Mouse (Mus musculus) hindbrain, embryonic 16.5 days (tissue): Measurements from ENCODE around the gene AW549877. TPM values are rescaled to one million over a fixed set of nuclear protein-coding genes. Genes with fewer than 3 reads are reported as not detected.

Experiments
- ATAC-seq: fragments of 200-750 bp; cut with Nextera tagmentation; 2 replicates; pipeline ENCODE4 v1.8.0; 2017; ENCODE audit warnings: moderate TSS enrichment, moderate library complexity
- H3K27ac ChIP-seq: fragments of 300-500 bp; sonication (generic); 2 replicates; pipeline ENCODE4 v1.5.1; 2014; ENCODE audit warnings: low read depth, mild to moderate bottlenecking, control low read depth, low read length, moderate library complexity
- H3K27me3 ChIP-seq: fragments of 300-500 bp; sonication (generic); replicated peaks from 2 replicates; pipeline ENCODE4 v1.6.1; 2014; ENCODE audit warnings: low read length; ENCODE audit not compliant: control insufficient read depth, insufficient read depth
- H3K36me3 ChIP-seq: fragments of 300-500 bp; sonication (generic); 2 replicates; pipeline ENCODE4 v1.6.1; 2014; ENCODE audit warnings: mild to moderate bottlenecking, low read length, moderate library complexity, mixed read lengths; ENCODE audit not compliant: control insufficient read depth, insufficient read depth
- H3K4me1 ChIP-seq: fragments of 300-500 bp; sonication (generic); 2 replicates; pipeline ENCODE4 v1.6.1; 2014; ENCODE audit warnings: low read depth, low read length; ENCODE audit not compliant: control insufficient read depth, insufficient read depth
- H3K4me2 ChIP-seq: fragments of 300-500 bp; sonication (generic); 2 replicates; pipeline ENCODE4 v1.6.1; 2014; ENCODE audit warnings: mild to moderate bottlenecking, low read length, control low read depth, moderate library complexity
- H3K4me3 ChIP-seq: fragments of 300-500 bp; sonication (generic); 2 replicates; pipeline ENCODE4 v1.5.1; 2014; ENCODE audit warnings: mild to moderate bottlenecking, low read length, control low read depth, moderate library complexity
- H3K9ac ChIP-seq: fragments of 300-500 bp; sonication (generic); 2 replicates; pipeline ENCODE4 v1.6.1; 2014; ENCODE audit warnings: low read depth, mild to moderate bottlenecking, control low read depth, low read length, moderate library complexity
- H3K9me3 ChIP-seq: fragments of 300-500 bp; sonication (generic); 2 replicates; pipeline ENCODE4 v1.6.1; 2014; ENCODE audit warnings: mild to moderate bottlenecking, low read length, moderate library complexity; ENCODE audit not compliant: control insufficient read depth
- WGBS: fragments of 180-500 bp; shearing (Covaris S2); extraction: QIAGEN DNeasy Blood & Tissue Kit; methylation state at CpG from one replicate; pipeline ENCODE4 v1.1.7; 2014; 5-methylcytosine and 5-hydroxymethylcytosine counted together
- polyA plus RNA-seq: library from polyadenylated mRNA; unstranded; fragments of >200 nt; fragmentation: Nextera tagmentation; extraction: Ambion mirVana; gene quantifications from 2 replicates; pipeline ENCODE4 v1.2.1, GENCODE M21; 2015

AW549877 gene
- polyA plus RNA-seq: 34.4 and 41.6 TPM in 2 replicates

DNA sequence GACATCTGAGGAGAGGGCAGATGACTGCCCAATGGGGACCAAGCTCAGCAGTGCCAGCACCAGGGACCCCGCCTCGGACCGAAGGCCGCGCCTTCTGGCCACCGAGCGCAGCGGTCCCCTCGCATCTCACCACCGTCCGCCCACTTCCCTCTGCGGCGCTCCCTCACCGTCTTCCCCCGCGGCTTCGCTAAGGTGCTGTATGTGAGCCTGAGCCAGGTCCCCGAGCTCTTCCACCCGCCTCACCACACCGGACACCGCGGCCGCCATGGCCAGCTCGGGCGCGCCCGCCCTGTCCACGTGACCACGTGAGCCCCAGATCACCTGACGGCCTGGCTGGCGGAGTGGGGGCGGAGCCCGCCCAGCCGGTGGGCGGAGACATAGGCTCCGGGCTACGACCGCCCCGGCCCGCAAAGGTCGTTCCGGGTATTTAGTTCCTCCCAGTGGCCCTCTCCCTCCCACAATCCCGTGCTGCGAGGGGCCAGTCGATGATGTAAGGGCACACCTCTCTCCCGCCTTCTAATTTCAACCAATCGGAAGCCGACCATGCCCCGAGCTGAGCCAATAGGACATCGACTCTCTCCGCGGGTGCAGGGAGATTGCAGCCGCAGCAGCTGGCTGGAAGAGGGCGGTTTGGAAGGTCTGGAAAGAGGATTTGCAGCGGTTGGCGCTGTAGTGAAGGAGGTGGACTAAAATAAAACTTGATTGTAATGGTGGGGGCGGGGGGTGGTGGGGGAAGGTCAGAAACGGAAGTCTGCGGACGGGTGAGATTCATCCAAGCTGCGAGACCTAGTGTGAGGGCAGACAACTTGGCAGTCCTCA is at the start of gene AW549877:
AW549877 (minus strand) TSS at position 297 of the 819 bp plus-strand sequence.
- under 1% methylated on average over 60 of the region's 61 CpGs for WGBS
- Histone ChIP-seq H3K9ac (peak within 1 kb of the TSS; percentile 82), H3K27me3 (no peaks in the 10 kb centered on the region), H3K27ac (peak within 1 kb of the TSS; percentile 90), H3K36me3 (peaks cover 6% of the 10 kb centered on the region; the same call in 1 of the 2 replicates), H3K4me3 (peak within 1 kb of the TSS; percentile 78), H3K9me3 (no peaks in the 10 kb centered on the region), H3K4me1 (peaks cover 8% of the 10 kb centered on the region), H3K4me2 (peak within 1 kb of the TSS; percentile 71)
- ATAC-seq: peak; percentile 100

DNA sequence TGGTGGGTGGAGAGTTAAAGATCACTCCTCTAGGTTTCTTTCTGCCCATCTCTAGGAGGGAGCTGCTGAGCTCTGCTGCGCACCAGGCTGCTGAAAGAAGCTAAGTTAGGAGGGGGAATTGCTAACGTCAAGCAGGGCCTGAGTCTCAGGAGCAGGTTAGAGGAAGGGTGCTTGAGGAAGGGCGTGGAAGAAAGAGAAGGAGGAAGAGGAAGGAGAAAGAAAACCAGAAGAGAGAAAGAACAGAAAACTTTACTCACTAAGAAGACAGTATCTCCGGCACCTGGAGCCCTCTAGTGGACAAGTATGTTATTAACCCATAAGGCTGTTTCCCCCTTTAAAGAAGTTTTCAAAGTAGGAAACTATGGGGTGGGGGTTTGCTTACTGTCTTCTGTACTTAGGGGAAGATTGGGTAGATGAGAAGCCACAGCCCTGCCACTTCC is 47.5 kb upstream of the AW549877 start:
- no peak overlapping the region for H3K27ac ChIP-seq
- H3K4me3 ChIP-seq: no peak overlapping the region
- H3K9ac ChIP-seq: no peak overlapping the region
- H3K9me3 ChIP-seq: no peaks in the 10 kb centered on the region
- 25% methylated on average over 4 of the region's 4 CpGs for WGBS
- H3K4me2 ChIP-seq: no peak overlapping the region
- ATAC-seq: peak; percentile 41; the same call in 1 of the 2 replicates
- H3K36me3 ChIP-seq: peaks cover 21% of the 10 kb centered on the region
- no peaks in the 10 kb centered on the region for H3K27me3 ChIP-seq
- no peaks in the 10 kb centered on the region for H3K4me1 ChIP-seq

DNA sequence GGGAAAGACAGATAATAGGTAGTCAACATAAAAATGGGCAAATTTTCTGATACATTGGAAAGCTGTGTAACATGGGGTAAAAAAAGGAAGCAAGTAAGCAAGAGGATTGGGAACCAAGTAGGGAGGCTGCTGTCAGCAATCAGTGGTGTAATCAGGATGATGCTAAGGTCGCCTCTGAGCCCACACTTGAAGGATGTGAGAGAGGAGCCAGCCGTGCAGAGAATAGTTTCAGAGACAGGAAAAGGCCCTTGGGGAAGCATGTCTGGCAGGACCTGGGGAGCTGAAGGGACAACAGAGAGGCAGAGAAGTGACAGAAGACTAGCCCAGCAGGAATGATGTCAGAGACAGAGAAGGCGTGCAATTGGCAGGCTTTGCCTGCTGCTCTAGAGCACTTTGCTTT is 46.9 kb upstream of the AW549877 start:
- peaks cover 23% of the 10 kb centered on the region for H3K36me3 ChIP-seq
- no peaks in the 10 kb centered on the region for H3K27me3 ChIP-seq
- H3K9ac ChIP-seq: no peak overlapping the region
- no peaks in the 10 kb centered on the region for H3K4me1 ChIP-seq
- H3K4me2 ChIP-seq: no peak overlapping the region
- 0 out of 2 replicates have a peak, but pooled peaks have one; percentile 13 for ATAC-seq
- H3K4me3 ChIP-seq: no peak overlapping the region
- H3K9me3 ChIP-seq: no peaks in the 10 kb centered on the region
- WGBS: 72% methylated on average over 3 of the region's 3 CpGs
- no peak overlapping the region for H3K27ac ChIP-seq

DNA sequence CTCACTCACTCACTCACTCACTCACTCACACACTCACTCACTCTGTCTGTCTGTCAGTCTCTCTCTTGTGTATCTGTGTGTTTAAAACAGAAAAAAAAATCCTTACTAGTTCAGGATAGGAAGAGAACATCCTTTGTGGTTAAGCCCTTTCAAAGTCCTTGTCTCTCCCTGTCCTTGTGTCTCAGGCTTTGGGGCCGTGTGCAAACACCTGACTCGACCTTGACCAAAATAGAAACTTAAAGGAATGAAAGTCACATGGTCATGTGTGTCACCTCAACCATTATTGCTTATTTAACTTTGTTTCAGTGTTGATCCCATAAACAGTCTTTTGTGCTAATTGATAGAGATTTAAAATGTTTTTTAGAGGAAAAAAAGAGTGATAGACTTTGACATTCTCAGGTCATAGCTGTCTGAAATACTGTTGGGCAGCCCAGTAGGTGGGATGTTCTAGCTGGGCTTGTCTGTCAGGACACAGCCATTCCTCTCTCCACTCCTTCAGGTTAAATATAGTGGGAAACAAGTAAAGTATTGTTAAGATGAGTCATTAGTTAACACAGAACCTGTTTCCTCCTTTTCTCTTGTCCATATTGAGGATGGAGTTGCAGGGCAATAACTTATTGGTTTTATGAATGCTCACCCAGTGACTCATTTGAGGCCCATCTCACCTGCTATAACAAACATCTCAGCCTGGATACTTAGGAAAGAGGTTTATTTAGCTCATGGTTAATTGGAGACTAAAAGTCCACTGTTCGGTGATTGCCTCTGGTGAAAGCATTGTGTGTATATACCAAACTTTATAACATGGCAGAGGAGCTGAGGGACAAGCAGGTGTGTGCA is 37.8 kb upstream of the AW549877 start:
- ATAC-seq: no peak
- Histone ChIP-seq H3K4me1 (peaks cover 4% of the 10 kb centered on the region), H3K36me3 (peaks cover 14% of the 10 kb centered on the region), H3K4me3 (no peak overlapping the region), H3K9me3 (no peaks in the 10 kb centered on the region), H3K27me3 (no peaks in the 10 kb centered on the region), H3K4me2 (no peak overlapping the region), H3K9ac (no peak overlapping the region), H3K27ac (no peak overlapping the region)
- 86% methylated on average over 3 of the region's 3 CpGs for WGBS

- ATAC-seq: no peak
- Histone ChIP-seq H3K9ac (no peak overlapping the region), H3K36me3 (no peaks in the 10 kb centered on the region), H3K27me3 (no peaks in the 10 kb centered on the region), H3K4me2 (no peak overlapping the region), H3K4me3 (no peak overlapping the region), H3K27ac (no peak overlapping the region), H3K9me3 (no peaks in the 10 kb centered on the region), H3K4me1 (peaks cover 12% of the 10 kb centered on the region)
Measured at GRCm38 (mm10) chr15:4028960-4029359, 33.4 kb upstream of the AW549877 start.

GRCm38 (mm10) chr15:4028411-4028700 is 32.8 kb upstream of the AW549877 start:
- Histone ChIP-seq H3K27me3 (no peaks in the 10 kb centered on the region), H3K27ac (no peak overlapping the region), H3K4me1 (peaks cover 12% of the 10 kb centered on the region), H3K36me3 (no peaks in the 10 kb centered on the region), H3K4me2 (peak overlapping the region; percentile 71), H3K4me3 (no peak overlapping the region), H3K9me3 (no peaks in the 10 kb centered on the region), H3K9ac (no peak overlapping the region)
- no peak for ATAC-seq
- 72% methylated on average over 6 of the region's 6 CpGs for WGBS

GRCm38 (mm10) chr15:4027671-4028410 is 32.3 kb upstream of the AW549877 start:
- Histone ChIP-seq H3K4me1 (peaks cover 12% of the 10 kb centered on the region), H3K27ac (peak overlapping the region; percentile 99), H3K36me3 (no peaks in the 10 kb centered on the region), H3K9ac (peak overlapping the region; percentile 93), H3K4me2 (peak overlapping the region; percentile 71), H3K9me3 (no peaks in the 10 kb centered on the region), H3K4me3 (peak overlapping the region; percentile 98), H3K27me3 (no peaks in the 10 kb centered on the region)
- ATAC-seq: no peak
- 12% methylated on average over 6 of the region's 6 CpGs for WGBS

GRCm38 (mm10) chr15:4026831-4027584 is 31.5 kb upstream of the AW549877 start:
- Histone ChIP-seq H3K4me1 (peaks cover 12% of the 10 kb centered on the region), H3K27ac (peak overlapping the region; percentile 99), H3K36me3 (no peaks in the 10 kb centered on the region), H3K4me2 (peak overlapping the region; percentile 71), H3K27me3 (no peaks in the 10 kb centered on the region), H3K9me3 (no peaks in the 10 kb centered on the region), H3K4me3 (peak overlapping the region; percentile 98), H3K9ac (peak overlapping the region; percentile 93)
- peak; percentile 83 for ATAC-seq
- under 1% methylated on average over 64 of the region's 65 CpGs for WGBS
